Mouse (Mus musculus) adrenal gland (tissue): ENCODE results near the gene Ephb1.

ENCODE experiments used
- intact Hi-C: fragments of 180-260 bp; cut with DNase I; formaldehyde crosslinking; loops from one replicate; pipeline ENCODE4 v1.15.1; 2025
- microRNA-seq, 2 experiments: library from miRNA; unstranded; fragments of <30 nt; microRNA quantifications; one replicate each; pipeline ENCODE4; 2019

The Ephb1 gene

GRCm38 (mm10) chr9:101922846-101923245 lies 431.6 kb downstream of the Ephb1 start:
- intact Hi-C loops: no loop called here

GRCm38 (mm10) chr9:101919324-101919723 lies 435.2 kb downstream of the Ephb1 start:
- intact Hi-C loops: no loop called here

GRCm38 (mm10) chr9:101918771-101919170 lies 435.7 kb downstream of the Ephb1 start:
- intact Hi-C loops: no loop called here

GRCm38 (mm10) chr9:101915082-101915481 lies 439.4 kb downstream of the Ephb1 start:
- intact Hi-C loops: no loop called here

- intact Hi-C loops: no loop called here
Measured at GRCm38 (mm10) chr9:101911176-101911866, 443.2 kb downstream of the Ephb1 start.

- intact Hi-C loops: no loop called here
Measured at GRCm38 (mm10) chr9:101909491-101909890, 445.0 kb downstream of the Ephb1 start.

- intact Hi-C loops: no loop called here
Measured at GRCm38 (mm10) chr9:101908849-101909248, 445.6 kb downstream of the Ephb1 start.

- intact Hi-C loops: no loop called here
Measured at GRCm38 (mm10) chr9:101907747-101908255, 446.7 kb downstream of the Ephb1 start.

- intact Hi-C loops: no loop called here
Measured at GRCm38 (mm10) chr9:101903406-101903805, 451.1 kb downstream of the Ephb1 start.

- intact Hi-C loops: no loop called here
Measured at GRCm38 (mm10) chr9:101897851-101898250, 456.6 kb downstream of the Ephb1 start.

GRCm38 (mm10) chr9:101883295-101883694 lies 471.2 kb downstream of the Ephb1 start:
- intact Hi-C loops: no loop called here

- intact Hi-C loops: no loop called here
Measured at GRCm38 (mm10) chr9:101877109-101877987, 477.1 kb downstream of the Ephb1 start.

GRCm38 (mm10) chr9:101875306-101875705 lies 479.2 kb downstream of the Ephb1 start:
- intact Hi-C loops: no loop called here

Small RNA genes lying within 50 kb of the gene (microRNA-seq; reads per million reads assigned to microRNA genes)
- 0 reads per million in 2 experiments for gene Mir7243
